Mouse (Mus musculus) forebrain, embryonic 15.5 days (tissue): ENCODE data around the gene Cfap77. TPM values are rescaled to one million over a fixed set of nuclear protein-coding genes. Genes with fewer than 3 reads are reported as not detected.

Source experiments
- ATAC-seq: fragments of 200-750 bp; cut with Nextera tagmentation; replicated peaks from 2 replicates; pipeline ENCODE4 v1.8.0; 2017; ENCODE audit warnings: mild to moderate bottlenecking, moderate TSS enrichment, moderate library complexity
- H3K27ac ChIP-seq: fragments of 300-500 bp; sonication (generic); replicated peaks from 2 replicates; pipeline ENCODE4 v1.5.1; 2015; ENCODE audit warnings: mild to moderate bottlenecking, inconsistent platforms
- H3K27me3 ChIP-seq: fragments of 300-500 bp; sonication (generic); 2 replicates; pipeline ENCODE4 v1.6.1; 2015; ENCODE audit warnings: inconsistent platforms
- H3K36me3 ChIP-seq: fragments of 300-500 bp; sonication (generic); 2 replicates; pipeline ENCODE4 v1.6.1; 2015; ENCODE audit warnings: mild to moderate bottlenecking, inconsistent platforms
- H3K4me1 ChIP-seq: fragments of 300-500 bp; sonication (generic); 2 replicates; pipeline ENCODE4 v1.6.1; 2015; ENCODE audit warnings: inconsistent platforms
- H3K4me2 ChIP-seq: fragments of 300-500 bp; sonication (generic); replicated peaks from 2 replicates; pipeline ENCODE4 v1.6.1; 2015; ENCODE audit warnings: mild to moderate bottlenecking, inconsistent platforms
- H3K4me3 ChIP-seq: fragments of 300-500 bp; sonication (generic); 2 replicates; pipeline ENCODE4 v1.5.1; 2015; ENCODE audit warnings: mild to moderate bottlenecking, inconsistent platforms
- H3K9ac ChIP-seq: fragments of 300-500 bp; sonication (generic); replicated peaks from 2 replicates; pipeline ENCODE4 v1.6.1; 2015; ENCODE audit warnings: mild to moderate bottlenecking, inconsistent platforms
- H3K9me3 ChIP-seq: fragments of 300-500 bp; sonication (generic); 2 replicates; pipeline ENCODE4 v1.6.1; 2016; ENCODE audit warnings: inconsistent platforms
- WGBS: fragments of 180-500 bp; shearing (Covaris S2); methylation state at CpG from one replicate; pipeline ENCODE4 v1.1.7; 2015; ENCODE audit warnings: mixed read lengths; 5-methylcytosine and 5-hydroxymethylcytosine counted together
- polyA plus RNA-seq: library from polyadenylated mRNA; unstranded; fragments of >200 nt; fragmentation: Nextera tagmentation; extraction: Ambion mirVana; gene quantifications from 2 replicates; pipeline ENCODE4 v1.2.1, GENCODE M21; 2015

Cfap77 gene
- polyA plus RNA-seq, 1 experiment from 2014 or later, result not detected

- H3K4me1 ChIP-seq, result peaks cover 9% of the 10 kb centered on the region
- H3K4me2 ChIP-seq, result no peak overlapping the region; the same call in 1 of the 2 replicates
- peak; percentile 55 for ATAC-seq
- H3K27ac ChIP-seq, result 0 out of 2 replicates have a peak overlapping the region, but pooled peaks have one; percentile 4
- H3K27me3 ChIP-seq, result peaks cover 42% of the 10 kb centered on the region
- H3K9ac ChIP-seq, result no peak overlapping the region; the same call in 1 of the 2 replicates
- H3K9me3 ChIP-seq, result no peaks in the 10 kb centered on the region
- H3K36me3 ChIP-seq, result no peaks in the 10 kb centered on the region
- 48% methylated on average over 27 of the region's 27 CpGs for WGBS
- no peak overlapping the region for H3K4me3 ChIP-seq
Observed at GRCm38 (mm10) chr2:29016599-29017587, 38.0 kb downstream of the Cfap77 start.

- Histone ChIP-seq H3K36me3 (no peaks in the 10 kb centered on the region), H3K4me1 (peaks cover 9% of the 10 kb centered on the region), H3K4me2 (no peak overlapping the region), H3K27me3 (peaks cover 65% of the 10 kb centered on the region), H3K9me3 (no peaks in the 10 kb centered on the region), H3K9ac (no peak overlapping the region), H3K27ac (no peak overlapping the region), H3K4me3 (no peak overlapping the region)
- ATAC-seq, result no peak
- 64% methylated on average over 5 of the region's 5 CpGs for WGBS
Observed at GRCm38 (mm10) chr2:29012523-29012922, 42.3 kb downstream of the Cfap77 start.

- no peaks in the 10 kb centered on the region for H3K9me3 ChIP-seq
- H3K4me2 ChIP-seq, result no peak overlapping the region
- 82% methylated on average over 6 of the region's 6 CpGs for WGBS
- peaks cover 19% of the 10 kb centered on the region for H3K4me1 ChIP-seq
- no peaks in the 10 kb centered on the region for H3K36me3 ChIP-seq
- no peak overlapping the region for H3K9ac ChIP-seq
- ATAC-seq, result no peak
- H3K4me3 ChIP-seq, result no peak overlapping the region
- H3K27ac ChIP-seq, result no peak overlapping the region
- H3K27me3 ChIP-seq, result peaks cover 85% of the 10 kb centered on the region
Observed at GRCm38 (mm10) chr2:29007656-29008055, 47.2 kb downstream of the Cfap77 start.

- Histone ChIP-seq H3K4me2 (no peak overlapping the region), H3K9me3 (no peaks in the 10 kb centered on the region), H3K36me3 (no peaks in the 10 kb centered on the region), H3K9ac (no peak overlapping the region), H3K4me1 (peaks cover 19% of the 10 kb centered on the region), H3K27me3 (peaks cover 90% of the 10 kb centered on the region), H3K27ac (no peak overlapping the region), H3K4me3 (no peak overlapping the region)
- peak; percentile 35 for ATAC-seq
- WGBS, result 7% methylated on average over 13 of the region's 13 CpGs
Observed at GRCm38 (mm10) chr2:29006455-29007034, 48.3 kb downstream of the Cfap77 start.

GRCm38 (mm10) chr2:29004037-29004436 lies 50.8 kb downstream of the Cfap77 start:
- Histone ChIP-seq H3K27ac (no peak overlapping the region), H3K27me3 (peaks cover 86% of the 10 kb centered on the region), H3K4me1 (peaks cover 19% of the 10 kb centered on the region), H3K4me3 (no peak overlapping the region), H3K9ac (no peak overlapping the region), H3K4me2 (no peak overlapping the region), H3K36me3 (no peaks in the 10 kb centered on the region), H3K9me3 (no peaks in the 10 kb centered on the region)
- WGBS, result 52% methylated on average over 9 of the region's 9 CpGs
- no peak for ATAC-seq

- Histone ChIP-seq H3K9ac (no peak overlapping the region), H3K4me3 (no peak overlapping the region), H3K4me1 (peaks cover 22% of the 10 kb centered on the region), H3K9me3 (no peaks in the 10 kb centered on the region), H3K27ac (no peak overlapping the region), H3K4me2 (no peak overlapping the region), H3K36me3 (no peaks in the 10 kb centered on the region), H3K27me3 (peaks cover 41% of the 10 kb centered on the region)
- no peak for ATAC-seq
- WGBS, result 69% methylated on average over 5 of the region's 5 CpGs
Observed at GRCm38 (mm10) chr2:28998246-28998645, 56.6 kb downstream of the Cfap77 start.

- no peak for ATAC-seq
- no peaks in the 10 kb centered on the region for H3K36me3 ChIP-seq
- no peak overlapping the region for H3K4me2 ChIP-seq
- H3K4me3 ChIP-seq, result no peak overlapping the region
- 30% methylated on average over 14 of the region's 14 CpGs for WGBS
- peaks cover 22% of the 10 kb centered on the region for H3K4me1 ChIP-seq
- H3K9ac ChIP-seq, result no peak overlapping the region
- no peaks in the 10 kb centered on the region for H3K9me3 ChIP-seq
- peaks cover 32% of the 10 kb centered on the region for H3K27me3 ChIP-seq
- no peak overlapping the region for H3K27ac ChIP-seq
Observed at GRCm38 (mm10) chr2:28997161-28997834, 57.6 kb downstream of the Cfap77 start.

GRCm38 (mm10) chr2:28995436-28995835 lies 59.4 kb downstream of the Cfap77 start:
- H3K27ac ChIP-seq, result no peak overlapping the region
- no peak overlapping the region for H3K4me2 ChIP-seq
- H3K36me3 ChIP-seq, result no peaks in the 10 kb centered on the region
- H3K4me1 ChIP-seq, result peaks cover 22% of the 10 kb centered on the region
- no peak overlapping the region for H3K4me3 ChIP-seq
- WGBS, result 31% methylated on average over 4 of the region's 4 CpGs
- H3K27me3 ChIP-seq, result peaks cover 25% of the 10 kb centered on the region
- no peak overlapping the region for H3K9ac ChIP-seq
- ATAC-seq, result no peak
- H3K9me3 ChIP-seq, result no peaks in the 10 kb centered on the region

- Histone ChIP-seq H3K9me3 (no peaks in the 10 kb centered on the region), H3K4me3 (no peak overlapping the region), H3K4me1 (peaks cover 22% of the 10 kb centered on the region), H3K4me2 (no peak overlapping the region), H3K36me3 (no peaks in the 10 kb centered on the region), H3K9ac (no peak overlapping the region), H3K27me3 (peaks cover 18% of the 10 kb centered on the region), H3K27ac (no peak overlapping the region)
- WGBS, result 72% methylated on average over 12 of the region's 12 CpGs
- no peak for ATAC-seq
Observed at GRCm38 (mm10) chr2:28994014-28994413, 60.9 kb downstream of the Cfap77 start.

GRCm38 (mm10) chr2:28988781-28989180 lies 66.1 kb downstream of the Cfap77 start:
- no peak for ATAC-seq
- Histone ChIP-seq H3K27me3 (peaks cover 27% of the 10 kb centered on the region), H3K4me1 (no peaks in the 10 kb centered on the region), H3K9me3 (no peaks in the 10 kb centered on the region), H3K4me2 (no peak overlapping the region), H3K9ac (no peak overlapping the region), H3K27ac (no peak overlapping the region), H3K36me3 (no peaks in the 10 kb centered on the region), H3K4me3 (no peak overlapping the region)
- WGBS, result 93% methylated on average over 3 of the region's 3 CpGs

- Histone ChIP-seq H3K4me1 (0 out of 2 replicates have a peak, but pooled peaks cover 6% of the 10 kb centered on the region), H3K27ac (no peak overlapping the region), H3K9me3 (no peaks in the 10 kb centered on the region), H3K4me3 (no peak overlapping the region), H3K4me2 (no peak overlapping the region), H3K36me3 (no peaks in the 10 kb centered on the region), H3K9ac (no peak overlapping the region), H3K27me3 (peaks cover 23% of the 10 kb centered on the region; the same call in 1 of the 2 replicates)
- WGBS, result 43% methylated on average over 20 of the region's 20 CpGs
- ATAC-seq, result no peak
Observed at GRCm38 (mm10) chr2:28980080-28980910, 74.6 kb downstream of the Cfap77 start.
